Mouse (Mus musculus) myocyte (in vitro differentiated cells): ENCODE data around the gene Snx1. TPM values are rescaled to one million over a fixed set of nuclear protein-coding genes. Genes with fewer than 3 reads are reported as not detected.

Source experiments
- H3K27me3 ChIP-seq: one replicate; pipeline ENCODE4 v1.6.1; 2011; ENCODE audit not compliant: control insufficient read depth, insufficient read depth, insufficient read length
- H3K36me3 ChIP-seq: one replicate; pipeline ENCODE4 v1.6.1; 2011; ENCODE audit not compliant: control insufficient read depth, insufficient read depth
- H3K4me2 ChIP-seq: one replicate; pipeline ENCODE4 v1.6.1; 2011; ENCODE audit warnings: low read depth, control low read depth
- H3K4me3 ChIP-seq: one replicate; pipeline ENCODE4 v1.5.1; 2011; ENCODE audit warnings: mild to moderate bottlenecking, control low read depth, moderate library complexity
- H3K79me2 ChIP-seq: one replicate; pipeline ENCODE4 v1.6.1; 2011; ENCODE audit not compliant: control insufficient read depth, insufficient read depth
- H3ac ChIP-seq: one replicate; pipeline ENCODE4 v1.6.1; 2011; ENCODE audit not compliant: control insufficient read depth, insufficient read length
- CEBPB ChIP-seq: IDR thresholded peaks from 2 replicates; pipeline ENCODE4 v1.6.1; 2011; ENCODE audit warnings: mild to moderate bottlenecking, moderate library complexity; ENCODE audit not compliant: poor library complexity, insufficient read depth, severe bottlenecking
- E2F4 ChIP-seq: IDR thresholded peaks from one replicate; pipeline ENCODE4 v1.6.1; 2011; ENCODE audit warnings: mild to moderate bottlenecking, control low read depth, moderate library complexity; ENCODE audit not compliant: insufficient read depth
- MAX ChIP-seq: IDR thresholded peaks from one replicate; pipeline ENCODE4 v1.6.1; 2011; ENCODE audit warnings: low read depth, mild to moderate bottlenecking, control low read depth
- MYOD1 ChIP-seq, 3 experiments: IDR thresholded peaks; one replicate each; pipeline ENCODE4 v1.6.1; 2011; ENCODE audit warnings: control low read depth in 2 of 3, low read depth in 2 of 3, mild to moderate bottlenecking in 2 of 3, moderate library complexity in 1 of 3; ENCODE audit not compliant: insufficient read length in 2 of 3, control insufficient read depth in 1 of 3
- MYOG ChIP-seq, 3 experiments: IDR thresholded peaks; one replicate each; pipeline ENCODE4 v1.6.1; 2011; ENCODE audit warnings: control low read depth in 2 of 3, low read depth in 2 of 3, mild to moderate bottlenecking in 2 of 3; ENCODE audit not compliant: insufficient read length in 2 of 3, control insufficient read depth in 1 of 3, insufficient read depth in 1 of 3
- POLR2A ChIP-seq: IDR thresholded peaks from one replicate; pipeline ENCODE4 v1.6.1; 2011; ENCODE audit warnings: low read depth, mild to moderate bottlenecking, control low read depth, moderate library complexity; ENCODE audit not compliant: insufficient read length
- POLR2AphosphoS2 ChIP-seq: IDR thresholded peaks from one replicate; pipeline ENCODE4 v1.6.1; 2011; ENCODE audit warnings: low read depth, control low read depth; ENCODE audit not compliant: insufficient read length
- REST ChIP-seq: IDR thresholded peaks from one replicate; pipeline ENCODE4 v1.6.1; 2011; ENCODE audit warnings: mild to moderate bottlenecking, control low read depth, moderate library complexity; ENCODE audit not compliant: insufficient read depth, insufficient read length
- SRF ChIP-seq: IDR thresholded peaks from one replicate; pipeline ENCODE4 v1.6.1; 2011; ENCODE audit warnings: low read depth; ENCODE audit not compliant: control insufficient read depth, insufficient read length
- TCF12 ChIP-seq: IDR thresholded peaks from one replicate; pipeline ENCODE4 v1.6.1; 2011; ENCODE audit warnings: mild to moderate bottlenecking, control low read depth; ENCODE audit not compliant: poor library complexity, insufficient read depth, severe bottlenecking
- TCF3 ChIP-seq: IDR thresholded peaks from one replicate; pipeline ENCODE4 v1.6.1; 2011; ENCODE audit warnings: low read depth, control low read depth; ENCODE audit not compliant: insufficient read length
- USF1 ChIP-seq: IDR thresholded peaks from one replicate; pipeline ENCODE4 v1.6.1; 2011; ENCODE audit warnings: low read depth, mild to moderate bottlenecking, control low read depth, moderate library complexity
- polyA plus RNA-seq: library from polyadenylated mRNA; unstranded; fragments of >200 nt; fragmentation: generic; extraction: Trizol; gene quantifications from one replicate; pipeline ENCODE4 v1.2.1, GENCODE M21; 2012; ENCODE audit warnings: missing spikeins

Snx1 gene
- polyA plus RNA-seq, 1 experiment: 82.9 TPM

DNA sequence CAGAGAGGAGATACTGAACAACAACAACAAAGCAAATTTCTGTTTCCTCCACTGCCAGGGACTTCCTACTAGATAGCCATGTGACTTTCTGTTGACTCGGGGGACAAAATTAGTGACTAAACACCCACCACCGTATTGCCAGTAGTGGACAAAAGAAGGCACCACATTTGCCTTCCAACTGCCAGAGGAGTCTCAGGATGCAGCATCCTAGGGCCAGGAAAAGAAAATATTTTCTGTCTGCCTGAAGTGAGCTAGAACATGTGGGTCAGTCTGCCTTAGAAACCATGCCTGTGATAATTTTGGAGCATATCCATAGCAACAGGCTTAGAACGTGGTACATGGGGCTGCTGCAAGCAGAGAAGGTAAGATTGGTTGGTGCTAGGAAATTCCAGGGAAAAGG, 85.6 kb downstream of the Snx1 start:
- Histone ChIP-seq H3K79me2 (no peaks in the 10 kb centered on the region), H3K27me3 (no peaks in the 10 kb centered on the region), H3K4me2 (no peak overlapping the region), H3K4me3 (no peak overlapping the region), H3K36me3 (peaks cover 12% of the 10 kb centered on the region), H3ac (no peak overlapping the region)
- TF ChIP-seq MAX: no peak
- no peak for TF ChIP-seq MYOG (IDR thresholded peaks at IDR 0.05; ENCODE audit: control insufficient read depth in 1 of 3, insufficient read depth in 1 of 3, insufficient read length in 2 of 3, low read depth in 2 of 3)
- TF ChIP-seq USF1: no peak
- no peak for TF ChIP-seq POLR2A
- no peak for TF ChIP-seq E2F4
- TF ChIP-seq CEBPB: no peak
- no peak for TF ChIP-seq REST
- TF ChIP-seq SRF: no peak
- no peak for TF ChIP-seq TCF12

DNA sequence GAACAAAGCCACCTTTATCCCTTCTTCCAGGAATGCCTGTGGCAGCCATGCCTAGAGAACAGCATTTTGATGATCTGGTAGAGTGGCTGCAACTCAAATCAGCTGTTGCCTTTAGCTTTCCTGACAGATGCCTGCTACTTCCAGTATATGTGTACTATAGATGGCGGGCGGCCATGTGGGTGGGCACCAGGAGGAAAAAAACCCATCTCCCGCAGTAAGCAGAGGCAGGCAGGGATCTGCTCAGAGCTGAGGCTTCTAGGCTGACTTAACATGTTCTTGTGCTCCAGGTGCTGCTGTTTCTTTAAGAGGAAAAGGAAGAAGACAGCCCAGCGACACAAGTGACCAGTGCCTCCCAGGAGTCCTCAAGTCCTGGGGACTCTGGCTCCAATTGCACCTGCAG, 87.1 kb downstream of the Snx1 start:
- TF ChIP-seq REST (no peak), CEBPB (no peak), MYOD1 (IDR thresholded peaks at IDR 0.05; ENCODE audit: control insufficient read depth in 1 of 3, insufficient read length in 2 of 3, low read depth in 2 of 3) (no peak), MYOG (IDR thresholded peaks at IDR 0.05; ENCODE audit: control insufficient read depth in 1 of 3, insufficient read depth in 1 of 3, insufficient read length in 2 of 3, low read depth in 2 of 3) (no peak), POLR2A (no peak), USF1 (no peak), TCF12 (no peak), POLR2AphosphoS2 (no peak), TCF3 (no peak), E2F4 (no peak), MAX (no peak)
- no peaks in the 10 kb centered on the region for H3K79me2 ChIP-seq
- no peaks in the 10 kb centered on the region for H3K27me3 ChIP-seq
- H3ac ChIP-seq: no peak overlapping the region
- H3K36me3 ChIP-seq: peaks cover 12% of the 10 kb centered on the region
- no peak overlapping the region for H3K4me2 ChIP-seq
- H3K4me3 ChIP-seq: no peak overlapping the region

DNA sequence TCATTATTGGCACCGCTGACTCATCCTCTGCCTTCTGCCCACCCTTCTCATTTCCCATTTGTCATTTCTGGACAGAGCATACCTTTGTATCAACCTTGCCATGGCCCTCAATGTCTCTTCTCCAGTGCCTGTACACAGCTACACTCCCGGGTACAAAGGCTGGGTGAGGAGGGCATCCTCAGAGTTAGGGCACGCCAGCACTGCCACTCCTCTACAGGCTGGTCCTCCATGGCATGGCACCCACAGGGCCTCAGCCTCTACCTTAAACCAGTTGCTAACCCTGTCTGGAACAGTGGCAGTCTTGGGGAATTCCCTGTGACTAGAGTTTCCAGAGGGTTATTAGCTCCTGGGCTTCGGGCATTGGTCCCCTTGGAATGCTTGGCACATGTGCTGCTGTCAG, 87.8 kb downstream of the Snx1 start:
- Histone ChIP-seq H3K4me2 (no peak overlapping the region), H3K27me3 (no peaks in the 10 kb centered on the region), H3K36me3 (peaks cover 15% of the 10 kb centered on the region), H3K4me3 (no peak overlapping the region), H3K79me2 (no peaks in the 10 kb centered on the region), H3ac (no peak overlapping the region)
- TF ChIP-seq POLR2AphosphoS2 (no peak), MAX (no peak), TCF3 (no peak), USF1 (no peak), POLR2A (no peak), CEBPB (no peak), TCF12 (no peak), E2F4 (no peak)

Other genes starting within 250 kb of the Snx1 start
- gene Pclaf, start 236.3 kb downstream of the Snx1 start, polyA plus RNA-seq: 29.0 TPM
- 9.0 TPM for gene Trip4, start 217.8 kb downstream of the Snx1 start, polyA plus RNA-seq
- 6.8 TPM for gene Csnk1g1, start 217.7 kb downstream of the Snx1 start, polyA plus RNA-seq
- 651 TPM for gene Ppib, start 66.4 kb downstream of the Snx1 start, polyA plus RNA-seq
- 1.8 TPM for gene Snx22, start 56.9 kb downstream of the Snx1 start, polyA plus RNA-seq
- gene Ciao2a, start within 50 bp of the Snx1 start, polyA plus RNA-seq: 42.4 TPM
- gene Dapk2, start 31.6 kb upstream of the Snx1 start, polyA plus RNA-seq: 51.3 TPM
- gene Herc1, start 223.9 kb upstream of the Snx1 start, polyA plus RNA-seq: 9.9 TPM